Mouse (Mus musculus) heart, embryonic 10.5 days (tissue): ENCODE data around the gene Pld2. TPM values are rescaled to one million over a fixed set of nuclear protein-coding genes. Genes with fewer than 3 reads are reported as not detected.

Experiments
- polyA plus RNA-seq: library from polyadenylated mRNA; unstranded; fragments of >200 nt; fragmentation: Nextera tagmentation; extraction: Ambion mirVana; gene quantifications from 2 replicates; pipeline ENCODE4 v1.2.1, GENCODE M21; 2016

The Pld2 gene
- polyA plus RNA-seq, 1 experiment from 2014 or later = 9.4 TPM

Other genes starting within 250 kb of the Pld2 start
- gene Alox12e, start 217.4 kb upstream of the Pld2 start, polyA plus RNA-seq = not detected in 2 replicates
- 0.13 and 0.14 TPM in 2 replicates for gene Alox15, start 188.0 kb upstream of the Pld2 start, polyA plus RNA-seq
- 37.9 and 42.9 TPM in 2 replicates for gene Pelp1, start 130.0 kb upstream of the Pld2 start, polyA plus RNA-seq
- 11.5 and 19.3 TPM in 2 replicates for gene Arrb2, start 107.4 kb upstream of the Pld2 start, polyA plus RNA-seq
- 31.0 and 37.5 TPM in 2 replicates for gene Med11, start 88.1 kb upstream of the Pld2 start, polyA plus RNA-seq
- 0.73 and 1.2 TPM in 2 replicates for gene Zmynd15, start 80.6 kb upstream of the Pld2 start, polyA plus RNA-seq
- gene Cxcl16, start 80.1 kb upstream of the Pld2 start, polyA plus RNA-seq = 3.7 and 6.0 TPM in 2 replicates
- gene Tm4sf5, start 34.8 kb upstream of the Pld2 start, polyA plus RNA-seq = 6.2 and 7.4 TPM in 2 replicates
- gene Vmo1, start 25.4 kb upstream of the Pld2 start, polyA plus RNA-seq = not detected in 2 replicates
- gene Gltpd2, start 20.9 kb upstream of the Pld2 start, polyA plus RNA-seq = 0.25 and 4.3 TPM in 2 replicates
- 825 and 969 TPM in 2 replicates for gene Psmb6, start 14.7 kb upstream of the Pld2 start, polyA plus RNA-seq
- not detected in 2 replicates for gene Gm40193, start 7.1 kb upstream of the Pld2 start, polyA plus RNA-seq
- gene Mink1, start 22.8 kb downstream of the Pld2 start, polyA plus RNA-seq = 12.6 and 14.9 TPM in 2 replicates
- not detected in 2 replicates for gene 4930544D05Rik, start 75.8 kb downstream of the Pld2 start, polyA plus RNA-seq
- not detected in 2 replicates for gene Chrne, start 79.2 kb downstream of the Pld2 start, polyA plus RNA-seq
- gene Gp1ba, start 99.1 kb downstream of the Pld2 start, polyA plus RNA-seq = 1.6 and 1.9 TPM in 2 replicates
- gene Rnf167, start 107.2 kb downstream of the Pld2 start, polyA plus RNA-seq = 68.3 and 74.4 TPM in 2 replicates
- 207 and 246 TPM in 2 replicates for gene Slc25a11, start 107.4 kb downstream of the Pld2 start, polyA plus RNA-seq
- gene Pfn1, start 114.6 kb downstream of the Pld2 start, polyA plus RNA-seq = 2,022 and 2,208 TPM in 2 replicates
- gene Eno3, start 117.1 kb downstream of the Pld2 start, polyA plus RNA-seq = 188 and 256 TPM in 2 replicates
- 204 and 209 TPM in 2 replicates for gene Spag7, start 129.4 kb downstream of the Pld2 start, polyA plus RNA-seq
- 12.0 and 12.5 TPM in 2 replicates for gene Camta2, start 148.0 kb downstream of the Pld2 start, polyA plus RNA-seq
- 1.6 and 2.4 TPM in 2 replicates for gene Inca1, start 160.1 kb downstream of the Pld2 start, polyA plus RNA-seq
- 2.1 and 2.6 TPM in 2 replicates for gene Kif1c, start 160.5 kb downstream of the Pld2 start, polyA plus RNA-seq
- gene Zfp3, start 224.1 kb downstream of the Pld2 start, polyA plus RNA-seq = 7.6 and 8.9 TPM in 2 replicates